Mouse (Mus musculus) monocyte, adult 5-6 weeks (primary cell): ENCODE measurements around the gene Slc3a2. TPM values are rescaled to one million over a fixed set of nuclear protein-coding genes. Genes with fewer than 3 reads are reported as not detected.
"Not testable (repeated sequence)": the region's sequence is repeated elsewhere in the genome, so short reads cannot be mapped to it uniquely, and the experiment has no call there.

Experiments used
- ATAC-seq: fragments of 153-309, 156-312 bp; replicated peaks from 2 replicates; pipeline ENCODE4 v1.8.0; 2017; ENCODE audit warnings: mild to moderate bottlenecking; ENCODE audit not compliant: low TSS enrichment, insufficient number of reproducible peaks, severe bottlenecking, poor library complexity, low FRiP score
- total RNA-seq: library from RNA; stranded (forward); fragments of 200-1000, 200-491, 200-594 nt; gene quantifications from 3 replicates; pipeline ENCODE4 v1.2.3, GENCODE M21; 2017

Gene Slc3a2
- total RNA-seq, 1 experiment from 2014 or later, result 61.4 TPM

DNA sequence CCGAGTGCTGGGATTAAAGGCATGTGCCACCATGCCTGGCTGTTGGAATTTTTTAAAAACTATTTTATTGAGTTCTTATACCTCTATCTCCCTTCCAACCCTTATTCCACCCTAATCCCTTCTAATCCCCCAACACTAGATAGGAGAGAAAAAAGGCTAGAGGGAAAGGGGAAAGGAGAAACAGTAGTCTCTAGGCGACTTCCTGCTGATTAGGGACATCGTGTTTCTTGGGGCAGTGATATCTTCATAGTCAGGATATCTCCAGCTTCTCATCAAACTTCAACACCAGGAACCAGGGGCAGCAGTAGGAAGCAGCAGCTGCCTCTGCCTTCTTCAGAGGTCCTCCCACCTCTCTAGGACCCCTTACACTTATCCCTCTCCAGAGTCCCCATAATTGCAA lies 11.2 kb upstream of the Slc3a2 start:
- no peak for ATAC-seq

- ATAC-seq, result not testable (repeated sequence)
These were observed 5.3 kb upstream of the Slc3a2 start for GRCm38 (mm10) chr19:8728335-8729099.

GRCm38 (mm10) chr19:8727495-8728114 lies 4.4 kb upstream of the Slc3a2 start:
- no peak for ATAC-seq

GRCm38 (mm10) chr19:8726609-8727390 lies 3.6 kb upstream of the Slc3a2 start:
- ATAC-seq, result no peak

DNA sequence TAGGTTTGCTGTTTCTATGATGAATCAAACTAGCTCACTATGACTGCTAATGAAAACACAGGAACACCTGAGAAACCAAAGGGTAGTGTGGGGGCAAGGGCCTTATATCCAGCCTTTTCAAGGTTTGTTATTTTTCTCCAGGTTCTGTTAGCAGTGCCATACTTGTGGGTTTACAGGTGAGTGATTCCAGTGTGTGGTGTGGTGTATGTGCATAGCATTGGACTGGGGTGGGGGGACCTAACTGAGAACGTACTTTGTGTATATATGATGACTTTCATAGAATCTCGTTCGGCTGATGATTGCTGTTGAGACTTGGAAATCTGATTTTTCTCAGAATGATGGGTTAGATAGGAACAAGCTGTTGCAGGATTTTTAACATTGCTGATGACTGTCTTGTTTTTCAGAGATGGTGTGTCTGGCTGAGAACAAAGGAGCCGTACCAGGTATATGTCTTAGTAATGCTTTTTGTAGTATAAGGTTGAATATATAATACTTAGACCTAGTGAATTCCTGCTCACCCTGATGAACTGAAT lies 2.0 kb upstream of the Slc3a2 start:
- ATAC-seq, result no peak

DNA sequence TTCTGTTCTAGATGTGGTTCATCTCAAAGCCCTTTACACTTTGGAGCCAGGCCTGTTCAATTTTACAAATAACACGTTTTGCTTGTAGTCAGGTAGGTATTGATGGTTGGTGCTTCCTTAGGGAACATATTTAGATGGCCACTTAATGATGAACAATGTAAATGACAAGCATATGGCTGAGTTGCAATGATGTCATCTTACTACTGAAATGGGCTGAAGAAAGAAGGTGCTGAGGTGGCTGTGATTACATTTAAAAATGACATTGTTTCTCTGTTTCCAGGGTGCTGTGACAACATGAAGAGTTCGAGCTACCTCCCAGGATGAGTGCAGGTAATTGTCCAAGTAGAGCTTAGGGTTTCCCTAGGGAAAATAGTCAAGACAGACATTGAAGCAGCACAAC lies 1.2 kb upstream of the Slc3a2 start:
- ATAC-seq, result no peak

DNA sequence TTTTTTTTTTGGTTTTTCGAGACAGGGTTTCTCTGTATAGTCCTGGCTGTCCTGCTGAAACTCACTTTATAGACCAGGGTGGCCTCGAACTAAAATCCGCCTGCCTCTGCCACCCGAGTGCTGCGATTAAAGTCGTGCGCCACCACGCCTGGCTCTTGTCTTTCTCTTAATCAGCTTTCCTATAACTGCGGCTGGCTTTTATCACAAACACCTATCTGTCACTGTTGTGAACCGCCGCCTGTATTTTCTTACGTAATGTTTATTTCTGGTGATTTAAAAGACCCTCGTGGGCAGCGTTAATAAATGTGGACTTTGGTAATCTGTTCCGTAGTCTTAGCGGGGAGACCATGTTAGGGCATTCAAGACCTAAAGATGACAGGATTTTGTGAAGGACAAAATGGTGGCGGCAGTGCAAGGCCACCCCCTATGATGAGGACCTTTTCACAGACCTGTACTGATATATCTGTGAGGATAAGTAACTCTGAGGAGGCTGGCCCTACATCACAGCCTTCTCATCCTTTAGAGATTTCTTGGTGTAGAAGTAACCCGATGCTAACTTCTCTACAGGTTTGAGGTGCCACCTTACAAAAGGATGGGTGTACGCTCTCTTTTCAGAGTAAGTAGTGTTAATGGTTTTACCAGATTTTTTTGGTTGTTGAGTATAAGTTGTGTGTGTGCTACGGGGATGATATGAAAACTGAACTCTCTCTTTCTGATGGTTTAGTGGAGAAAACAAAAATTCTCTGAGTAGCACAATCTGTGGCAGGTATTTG lies 591 bp upstream of the Slc3a2 start:
- ATAC-seq, result no peak

- no peak for ATAC-seq
These were observed 636 bp downstream of the Slc3a2 start for GRCm38 (mm10) chr19:8722559-8722906.

GRCm38 (mm10) chr19:8722021-8722420 lies 1.1 kb downstream of the Slc3a2 start:
- ATAC-seq, result no peak

GRCm38 (mm10) chr19:8721378-8721777 lies 1.8 kb downstream of the Slc3a2 start:
- no peak for ATAC-seq

DNA sequence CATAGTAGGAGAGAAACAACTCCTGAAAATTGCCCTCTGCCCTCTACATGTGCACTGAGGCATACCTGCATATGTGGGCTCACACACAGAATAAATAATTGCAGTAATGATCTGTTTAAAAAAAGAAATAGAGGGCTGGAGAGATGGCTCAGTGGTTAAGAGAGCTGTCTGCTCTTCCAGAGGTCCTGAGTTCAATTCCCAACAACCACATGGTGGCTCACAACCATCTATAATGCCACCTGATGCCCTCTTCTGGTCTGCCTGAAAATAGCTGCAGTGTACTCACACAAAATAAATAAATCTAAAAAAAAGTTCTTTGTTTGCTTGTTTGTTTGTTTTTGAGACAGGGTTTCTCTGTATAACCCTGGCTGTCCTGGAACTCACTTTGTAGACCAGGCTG lies 4.1 kb downstream of the Slc3a2 start:
- not testable (repeated sequence) for ATAC-seq

DNA sequence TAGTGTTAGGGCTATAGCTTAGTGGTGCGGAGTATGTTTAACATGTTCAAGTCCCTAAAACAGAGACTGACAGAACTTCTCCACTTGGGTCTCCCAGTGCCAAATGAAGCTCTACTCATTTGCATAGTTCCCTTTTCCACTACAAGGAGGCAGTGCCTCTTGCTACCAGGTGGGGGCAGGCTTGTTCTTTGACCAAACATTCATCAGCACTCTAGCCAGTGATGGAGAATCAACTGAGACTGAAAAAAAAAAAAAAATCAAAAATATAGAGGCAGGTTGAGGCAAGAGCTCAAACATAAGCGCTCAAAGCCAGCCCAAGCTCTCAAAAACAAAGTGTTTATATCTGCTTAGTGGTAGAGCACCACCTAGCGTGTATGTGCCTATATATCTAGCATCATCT lies 4.8 kb downstream of the Slc3a2 start:
- peak; percentile 45 for ATAC-seq

GRCm38 (mm10) chr19:8716767-8717475 lies 6.2 kb downstream of the Slc3a2 start:
- no peak for ATAC-seq

DNA sequence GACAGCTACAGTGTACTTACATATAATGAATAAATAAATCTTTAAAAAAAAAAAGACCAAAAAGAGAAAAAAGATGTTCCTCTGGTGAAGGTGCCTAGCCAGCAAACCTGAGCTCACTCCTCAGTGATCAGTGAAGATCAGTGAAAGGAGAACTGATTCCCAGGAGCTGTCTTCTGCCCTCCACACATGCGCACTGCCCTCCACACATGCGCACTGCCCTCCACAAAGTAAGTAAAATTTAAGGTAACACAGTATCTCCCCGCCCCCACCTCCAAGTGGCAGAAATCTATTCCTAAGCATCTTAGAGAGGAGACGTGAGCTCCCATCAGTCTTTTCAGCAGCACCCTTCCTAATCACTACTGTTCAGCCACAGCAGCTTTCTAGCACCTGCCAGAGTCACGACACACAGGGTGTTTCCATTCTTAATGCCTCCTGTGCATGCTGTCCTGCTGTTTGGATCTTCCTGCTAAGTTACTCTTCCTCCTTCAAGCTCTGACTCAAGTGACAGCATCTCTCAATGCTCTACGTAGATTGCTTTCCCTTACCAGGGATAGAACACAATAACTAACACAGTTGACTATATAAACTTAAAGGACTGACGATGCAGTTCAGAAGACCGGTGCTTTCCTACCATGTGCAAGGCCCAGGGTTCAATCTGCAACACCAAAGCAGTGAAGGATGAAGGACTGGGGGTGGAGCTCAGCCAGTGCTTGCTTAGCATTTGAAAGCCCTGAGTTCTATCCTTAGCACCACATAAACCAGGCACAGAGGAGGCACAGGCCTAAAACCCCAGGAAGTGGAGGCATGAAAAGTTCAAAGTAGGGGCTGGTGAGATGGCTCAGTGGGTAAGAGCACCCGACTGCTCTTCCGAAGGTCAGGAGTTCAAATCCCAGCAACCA lies 7.1 kb downstream of the Slc3a2 start:
- ATAC-seq, result no peak

DNA sequence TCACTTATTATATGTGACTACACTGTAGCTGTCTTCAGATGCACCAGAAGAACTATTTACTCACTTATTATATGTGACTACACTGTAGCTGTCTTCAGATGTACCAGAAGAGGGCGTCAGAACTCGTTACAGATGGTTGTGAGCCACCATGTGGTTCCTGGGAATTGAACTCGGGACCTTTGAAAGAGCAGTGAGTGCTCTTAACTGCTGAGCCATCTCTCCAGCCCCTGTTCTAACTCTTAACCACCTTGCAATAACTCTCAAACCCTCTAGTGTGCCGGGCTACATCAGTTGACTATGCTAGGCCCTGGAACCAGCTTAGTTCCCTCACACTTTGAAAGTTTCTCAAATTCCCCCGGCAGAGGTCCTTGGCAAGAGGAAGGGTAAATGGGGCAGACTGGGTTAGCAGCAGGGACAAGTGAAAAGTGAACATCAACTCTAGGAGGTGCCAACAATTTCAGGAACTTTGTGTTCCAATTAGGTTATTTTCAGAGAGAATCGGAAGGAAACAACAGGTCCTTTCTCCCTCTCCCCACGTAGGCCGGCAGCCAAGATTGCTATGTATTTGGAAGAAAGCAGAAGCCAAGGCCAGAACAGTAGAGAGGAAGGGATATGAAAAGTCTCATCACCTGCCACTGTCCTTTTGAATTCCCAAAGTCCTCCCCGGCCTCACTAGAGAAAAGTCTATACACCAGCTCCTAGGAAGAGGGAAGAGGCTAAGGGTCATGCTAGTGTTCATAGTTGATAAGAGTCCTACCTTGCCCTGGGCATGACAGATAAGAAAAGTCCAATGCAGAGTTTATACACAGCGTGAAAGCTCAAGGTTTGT lies 8.3 kb downstream of the Slc3a2 start:
- no peak for ATAC-seq

GRCm38 (mm10) chr19:8713997-8714652 lies 9.0 kb downstream of the Slc3a2 start:
- ATAC-seq, result no peak
